Mouse (Mus musculus) hindbrain, embryonic 13.5 days (tissue): Measurements from ENCODE around the gene Tm4sf19. TPM values are rescaled to one million over a fixed set of nuclear protein-coding genes. Genes with fewer than 3 reads are reported as not detected.

Experiments
- ATAC-seq: fragments of 200-750 bp; cut with Nextera tagmentation; 2 replicates; pipeline ENCODE4 v1.8.0; 2017; ENCODE audit warnings: moderate TSS enrichment; ENCODE audit not compliant: low FRiP score
- H3K27ac ChIP-seq: fragments of 300-500 bp; sonication (generic); 2 replicates; pipeline ENCODE4 v1.5.1; 2015; ENCODE audit warnings: inconsistent platforms, mild to moderate bottlenecking, moderate library complexity
- H3K27me3 ChIP-seq: fragments of 300-500 bp; sonication (generic); 2 replicates; pipeline ENCODE4 v1.6.1; 2015; ENCODE audit warnings: mild to moderate bottlenecking, inconsistent platforms
- H3K36me3 ChIP-seq: fragments of 300-500 bp; sonication (generic); 2 replicates; pipeline ENCODE4 v1.6.1; 2015; ENCODE audit warnings: mild to moderate bottlenecking, inconsistent platforms
- H3K4me1 ChIP-seq: fragments of 300-500 bp; sonication (generic); replicated peaks from 2 replicates; pipeline ENCODE4 v1.6.1; 2015; ENCODE audit warnings: inconsistent platforms
- H3K4me2 ChIP-seq: fragments of 300-500 bp; sonication (generic); 2 replicates; pipeline ENCODE4 v1.6.1; 2015; ENCODE audit warnings: inconsistent platforms, mild to moderate bottlenecking, moderate library complexity
- H3K4me3 ChIP-seq: fragments of 300-500 bp; sonication (generic); 2 replicates; pipeline ENCODE4 v1.5.1; 2015; ENCODE audit warnings: mild to moderate bottlenecking, inconsistent platforms
- H3K9ac ChIP-seq: fragments of 300-500 bp; sonication (generic); 2 replicates; pipeline ENCODE4 v1.6.1; 2015; ENCODE audit warnings: mild to moderate bottlenecking, inconsistent platforms
- H3K9me3 ChIP-seq: fragments of 300-500 bp; sonication (generic); 2 replicates; pipeline ENCODE4 v1.6.1; 2016; ENCODE audit warnings: inconsistent platforms
- WGBS: fragments of 180-500 bp; shearing (Covaris S2); methylation state at CpG from one replicate; pipeline ENCODE4 v1.1.7; 2015; 5-methylcytosine and 5-hydroxymethylcytosine counted together
- polyA plus RNA-seq: library from polyadenylated mRNA; unstranded; fragments of >200 nt; fragmentation: Nextera tagmentation; extraction: Ambion mirVana; gene quantifications from 2 replicates; pipeline ENCODE4 v1.2.1, GENCODE M21; 2015

Gene Tm4sf19
- polyA plus RNA-seq, result not detected in 2 replicates

GRCm38 (mm10) chr16:32400267-32400666, at the start of gene Tm4sf19:
Tm4sf19 (plus strand) TSS chr16:32400506.
- Histone ChIP-seq H3K9ac (no peak within 1 kb of the TSS), H3K4me1 (no peaks in the 10 kb centered on the region), H3K27ac (no peak within 1 kb of the TSS), H3K27me3 (no peaks in the 10 kb centered on the region), H3K4me3 (no peak within 1 kb of the TSS), H3K4me2 (no peak within 1 kb of the TSS), H3K9me3 (no peaks in the 10 kb centered on the region), H3K36me3 (no peaks in the 10 kb centered on the region)
- 81% methylated on average over 7 of the region's 7 CpGs for WGBS
- ATAC-seq, result no peak

- H3K36me3 ChIP-seq, result peaks cover 22% of the 10 kb centered on the region
- H3K27me3 ChIP-seq, result no peaks in the 10 kb centered on the region
- H3K4me2 ChIP-seq, result no peak overlapping the region
- H3K9me3 ChIP-seq, result no peaks in the 10 kb centered on the region
- H3K27ac ChIP-seq, result no peak overlapping the region
- WGBS, result 95% methylated on average over 3 of the region's 3 CpGs
- H3K4me1 ChIP-seq, result no peaks in the 10 kb centered on the region
- H3K9ac ChIP-seq, result no peak overlapping the region
- ATAC-seq, result no peak
- no peak overlapping the region for H3K4me3 ChIP-seq
These were observed 49.5 kb upstream of the Tm4sf19 start for GRCm38 (mm10) chr16:32350776-32351175.

DNA sequence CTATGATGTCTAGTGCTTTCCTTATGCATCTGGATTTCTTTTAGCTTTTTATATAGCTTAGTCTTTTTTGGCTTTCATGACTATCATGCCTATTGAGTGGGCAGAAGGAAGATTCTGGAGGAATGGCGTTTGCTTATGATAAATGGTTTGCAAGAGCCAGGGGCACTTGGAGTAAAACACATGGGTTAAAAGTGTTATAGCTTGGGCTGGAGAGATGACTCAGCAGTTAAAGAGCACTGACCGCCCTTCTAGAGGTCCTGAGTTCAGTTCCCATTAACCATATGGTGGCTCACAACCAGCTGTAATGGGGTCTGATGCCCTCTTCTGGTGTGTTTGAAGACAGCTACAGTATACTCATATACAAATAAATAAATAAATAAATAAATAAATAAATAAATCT, 36.8 kb upstream of the Tm4sf19 start:
- Histone ChIP-seq H3K27me3 (no peaks in the 10 kb centered on the region), H3K4me2 (no peak overlapping the region), H3K9ac (no peak overlapping the region), H3K27ac (no peak overlapping the region), H3K36me3 (peaks cover 33% of the 10 kb centered on the region), H3K4me1 (no peaks in the 10 kb centered on the region), H3K9me3 (no peaks in the 10 kb centered on the region), H3K4me3 (no peak overlapping the region)
- ATAC-seq, result no peak
- WGBS, result 92% methylated on average over 2 of the region's 2 CpGs

- H3K36me3 ChIP-seq, result peaks cover 63% of the 10 kb centered on the region
These were observed 29.0 kb upstream of the Tm4sf19 start for GRCm38 (mm10) chr16:32371351-32371750.

DNA sequence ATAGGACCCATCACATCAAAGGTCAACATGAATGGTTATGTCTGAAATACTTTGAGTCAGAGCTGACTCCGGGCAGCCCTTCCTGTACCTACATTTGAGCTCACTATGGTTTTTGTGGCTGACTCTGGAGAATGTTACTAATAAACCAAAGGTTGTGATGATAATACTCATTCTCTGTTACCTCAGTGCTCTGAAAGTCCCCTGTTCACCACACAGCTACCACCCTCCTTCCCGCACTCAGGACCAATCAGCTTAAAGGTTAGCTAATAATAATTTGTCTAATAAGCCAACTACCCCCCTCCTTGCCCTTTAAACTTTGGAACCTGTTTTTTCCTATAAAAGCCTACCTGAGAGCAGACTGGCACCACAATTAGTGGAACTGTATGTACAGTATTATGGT, 20.7 kb upstream of the Tm4sf19 start:
- Histone ChIP-seq H3K4me2 (no peak overlapping the region), H3K9me3 (no peaks in the 10 kb centered on the region), H3K4me1 (no peaks in the 10 kb centered on the region), H3K27me3 (no peaks in the 10 kb centered on the region), H3K4me3 (no peak overlapping the region), H3K27ac (no peak overlapping the region), H3K36me3 (peaks cover 84% of the 10 kb centered on the region), H3K9ac (no peak overlapping the region)
- WGBS, result 100% methylated on average over 2 of the region's 2 CpGs
- ATAC-seq, result no peak

More at GRCm38 (mm10) chr16:32371351-32371750, 29.0 kb upstream of the Tm4sf19 start:
- Histone ChIP-seq H3K4me1 (no peaks in the 10 kb centered on the region), H3K27me3 (no peaks in the 10 kb centered on the region), H3K4me3 (no peak overlapping the region), H3K9me3 (no peaks in the 10 kb centered on the region), H3K4me2 (no peak overlapping the region), H3K9ac (no peak overlapping the region), H3K27ac (no peak overlapping the region)
- 93% methylated on average over 4 of the region's 4 CpGs for WGBS
- ATAC-seq, result no peak

DNA sequence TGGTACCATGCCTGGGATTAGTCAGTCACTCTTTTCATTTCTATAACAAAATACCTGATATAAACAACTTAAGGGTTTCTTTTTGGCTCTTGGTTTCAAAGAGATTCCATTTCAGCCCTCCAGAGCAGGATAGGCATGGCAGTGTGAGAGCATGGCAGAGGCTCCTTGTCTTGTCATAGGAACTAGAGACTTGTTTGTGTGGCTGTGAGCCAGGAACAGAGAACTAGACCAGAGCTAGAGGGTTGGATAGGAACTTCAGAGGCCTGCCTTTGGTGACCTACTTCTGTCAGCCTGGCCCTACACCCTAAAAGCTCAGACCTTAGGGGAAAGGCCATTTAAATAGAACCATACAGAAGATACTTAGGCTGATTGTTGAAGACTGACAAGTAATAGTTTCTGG, 17.4 kb upstream of the Tm4sf19 start:
- Histone ChIP-seq H3K9ac (no peak overlapping the region), H3K27ac (no peak overlapping the region), H3K36me3 (peaks cover 80% of the 10 kb centered on the region), H3K9me3 (no peaks in the 10 kb centered on the region), H3K4me2 (no peak overlapping the region), H3K4me3 (no peak overlapping the region), H3K27me3 (no peaks in the 10 kb centered on the region), H3K4me1 (no peaks in the 10 kb centered on the region)
- no peak for ATAC-seq

DNA sequence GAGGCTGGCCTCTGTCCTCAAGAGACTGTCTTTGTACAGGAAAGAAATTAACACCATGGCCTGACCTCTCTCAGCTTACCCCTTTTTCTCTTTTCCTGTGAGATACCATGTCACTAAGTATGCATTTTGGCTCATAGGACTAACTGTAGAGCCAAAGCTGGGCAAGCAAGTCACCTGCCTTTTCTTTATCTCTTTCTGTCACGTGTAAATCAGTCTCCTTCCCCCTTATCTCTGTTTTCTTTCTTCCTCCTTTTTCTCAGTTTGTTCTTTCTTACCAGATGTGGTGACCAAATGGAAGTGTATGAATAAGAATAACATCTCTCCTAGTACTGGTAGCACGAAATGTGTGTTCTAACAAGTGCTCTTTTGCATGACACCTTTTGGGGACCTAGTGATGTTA, 15.4 kb upstream of the Tm4sf19 start:
- no peak overlapping the region for H3K4me2 ChIP-seq
- no peak overlapping the region for H3K4me3 ChIP-seq
- no peak overlapping the region for H3K9ac ChIP-seq
- no peaks in the 10 kb centered on the region for H3K27me3 ChIP-seq
- H3K36me3 ChIP-seq, result peaks cover 60% of the 10 kb centered on the region
- no peak for ATAC-seq
- no peak overlapping the region for H3K27ac ChIP-seq
- no peaks in the 10 kb centered on the region for H3K4me1 ChIP-seq
- WGBS, result 89% methylated on average over 2 of the region's 2 CpGs
- no peaks in the 10 kb centered on the region for H3K9me3 ChIP-seq

DNA sequence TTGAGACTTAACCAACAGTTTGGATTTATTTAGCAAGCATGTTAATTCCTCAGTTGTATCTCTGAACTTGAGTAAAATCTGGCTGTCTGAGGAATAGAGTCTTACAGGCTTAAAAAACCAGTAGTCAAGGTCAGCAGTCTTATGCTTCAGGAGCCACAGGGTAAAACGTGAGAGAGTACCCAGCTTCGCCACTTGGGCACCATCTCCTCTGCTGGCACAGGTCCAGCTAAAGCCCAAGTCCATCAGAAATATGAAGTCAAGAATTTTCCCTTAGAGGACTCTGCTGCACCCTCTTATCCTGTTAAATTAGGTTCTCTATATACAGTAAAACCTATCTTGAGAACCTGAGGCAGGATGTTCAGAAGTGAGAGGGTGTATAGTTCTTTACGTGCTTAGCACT, 13.5 kb upstream of the Tm4sf19 start:
- H3K4me1 ChIP-seq, result no peaks in the 10 kb centered on the region
- H3K9me3 ChIP-seq, result no peaks in the 10 kb centered on the region
- H3K4me3 ChIP-seq, result no peak overlapping the region
- no peak overlapping the region for H3K27ac ChIP-seq
- H3K4me2 ChIP-seq, result no peak overlapping the region
- no peak overlapping the region for H3K9ac ChIP-seq
- peaks cover 58% of the 10 kb centered on the region for H3K36me3 ChIP-seq
- no peak for ATAC-seq
- no peaks in the 10 kb centered on the region for H3K27me3 ChIP-seq
- WGBS, result 91% methylated on average over 3 of the region's 3 CpGs

DNA sequence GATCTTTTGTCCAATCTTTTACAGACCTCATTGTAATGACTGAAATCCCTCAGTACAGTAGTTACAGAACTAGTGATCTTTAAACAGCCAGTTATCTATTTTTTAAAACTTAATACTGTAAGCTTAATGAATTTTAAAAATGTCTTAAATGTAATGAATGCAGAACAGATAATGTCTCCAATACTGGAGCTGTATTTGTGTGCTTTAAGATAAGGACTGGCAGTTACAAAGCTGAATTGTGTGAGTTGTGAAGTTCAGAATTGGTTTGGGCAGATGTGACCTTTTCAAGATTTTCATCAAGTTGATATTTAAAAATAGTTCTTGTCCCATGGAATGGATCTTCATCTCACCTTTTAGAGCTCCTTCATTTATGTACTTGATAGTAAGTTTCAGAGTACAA, 11.3 kb upstream of the Tm4sf19 start:
- no peak overlapping the region for H3K4me3 ChIP-seq
- no peaks in the 10 kb centered on the region for H3K9me3 ChIP-seq
- H3K4me1 ChIP-seq, result no peaks in the 10 kb centered on the region
- no peak overlapping the region for H3K9ac ChIP-seq
- ATAC-seq, result no peak
- H3K27ac ChIP-seq, result no peak overlapping the region
- no peaks in the 10 kb centered on the region for H3K27me3 ChIP-seq
- peaks cover 48% of the 10 kb centered on the region for H3K36me3 ChIP-seq
- no peak overlapping the region for H3K4me2 ChIP-seq

GRCm38 (mm10) chr16:32389841-32390240, 10.5 kb upstream of the Tm4sf19 start:
- Histone ChIP-seq H3K27me3 (no peaks in the 10 kb centered on the region), H3K9me3 (no peaks in the 10 kb centered on the region), H3K4me3 (no peak overlapping the region), H3K36me3 (peaks cover 45% of the 10 kb centered on the region), H3K27ac (no peak overlapping the region), H3K9ac (no peak overlapping the region), H3K4me2 (no peak overlapping the region), H3K4me1 (no peaks in the 10 kb centered on the region)
- no peak for ATAC-seq
- 93% methylated on average over 3 of the region's 3 CpGs for WGBS

- H3K4me3 ChIP-seq, result no peak overlapping the region
- no peaks in the 10 kb centered on the region for H3K27me3 ChIP-seq
- 93% methylated on average over 3 of the region's 3 CpGs for WGBS
- H3K27ac ChIP-seq, result no peak overlapping the region
- H3K4me2 ChIP-seq, result no peak overlapping the region
- no peak for ATAC-seq
- no peaks in the 10 kb centered on the region for H3K4me1 ChIP-seq
- no peak overlapping the region for H3K9ac ChIP-seq
- H3K36me3 ChIP-seq, result peaks cover 36% of the 10 kb centered on the region
- no peaks in the 10 kb centered on the region for H3K9me3 ChIP-seq
These were observed 9.4 kb upstream of the Tm4sf19 start for GRCm38 (mm10) chr16:32390882-32391281.

- H3K27ac ChIP-seq, result no peak overlapping the region
- H3K36me3 ChIP-seq, result peaks cover 18% of the 10 kb centered on the region
- H3K4me1 ChIP-seq, result no peaks in the 10 kb centered on the region
- H3K27me3 ChIP-seq, result no peaks in the 10 kb centered on the region
- WGBS, result 81% methylated on average over 6 of the region's 6 CpGs
- H3K4me3 ChIP-seq, result no peak overlapping the region
- no peak overlapping the region for H3K9ac ChIP-seq
- H3K9me3 ChIP-seq, result no peaks in the 10 kb centered on the region
- no peak overlapping the region for H3K4me2 ChIP-seq
- ATAC-seq, result no peak
These were observed 4.4 kb upstream of the Tm4sf19 start for GRCm38 (mm10) chr16:32395679-32396540.

DNA sequence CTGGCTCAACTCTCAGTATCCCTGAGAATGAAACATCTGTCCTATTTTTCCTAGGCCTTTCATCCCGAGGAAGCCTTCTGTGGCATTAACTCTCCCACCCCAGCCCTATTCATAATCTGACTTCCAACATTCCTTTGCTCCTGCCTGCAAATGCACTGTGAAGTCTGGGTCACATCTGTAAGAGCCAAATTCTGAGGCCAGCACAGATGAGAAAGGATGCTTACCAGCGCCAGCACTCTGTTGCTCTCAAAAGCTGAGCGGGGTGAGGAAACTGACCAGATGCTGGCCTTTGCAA, 3.8 kb upstream of the Tm4sf19 start:
- Histone ChIP-seq H3K36me3 (peaks cover 13% of the 10 kb centered on the region), H3K9ac (no peak overlapping the region), H3K4me2 (no peak overlapping the region), H3K9me3 (no peaks in the 10 kb centered on the region), H3K27ac (no peak overlapping the region), H3K4me3 (no peak overlapping the region), H3K27me3 (no peaks in the 10 kb centered on the region), H3K4me1 (no peaks in the 10 kb centered on the region)
- ATAC-seq, result no peak
- 60% methylated on average over 3 of the region's 3 CpGs for WGBS
